Mouse (Mus musculus): Measurements from ENCODE around the gene Vangl2.

- TF ChIP-seq POLR2A (IDR thresholded peaks at IDR 0.05; ENCODE audit: borderline replicate concordance, control insufficient read depth, low read depth, low read length) (no peak), CTCF (IDR thresholded peaks at IDR 0.05; ENCODE audit: control insufficient read depth, insufficient read depth, low read length) (no peak)
Observed at GRCm38 (mm10) chr1:172026201-172026901, 1.9 kb downstream of the Vangl2 start.
